Mouse (Mus musculus) ovary, adult 18-20 months (tissue): Measurements from ENCODE around the gene Rimbp3.
"Not testable (repeated sequence)": the region's sequence is repeated elsewhere in the genome, so short reads cannot be mapped to it uniquely, and the experiment has no call there.

Experiments used
- DNase-seq: peaks from one replicate; pipeline ENCODE4 v3.0.0; 2022; ENCODE audit warnings: low spot score, mixed read lengths

The Rimbp3 gene

GRCm38 (mm10) chr16:17220127-17220733 is 11.8 kb downstream of the Rimbp3 start:
- peak; percentile 4 for DNase-seq

GRCm38 (mm10) chr16:17222197-17222596 is 13.8 kb downstream of the Rimbp3 start:
- DNase-seq = peak; percentile 83

- DNase-seq = no peak
Observed at GRCm38 (mm10) chr16:17225584-17225983, 17.2 kb downstream of the Rimbp3 start.

- DNase-seq = no peak
Observed at GRCm38 (mm10) chr16:17226496-17226895, 18.1 kb downstream of the Rimbp3 start.

GRCm38 (mm10) chr16:17231523-17231922 is 23.1 kb downstream of the Rimbp3 start:
- not testable (repeated sequence) for DNase-seq

GRCm38 (mm10) chr16:17232794-17233701 is 24.6 kb downstream of the Rimbp3 start, which contains the start of gene Hic2:
TSS of gene Hic2 (plus strand) at chr16:17233572.
- peak; percentile 95 for DNase-seq

- DNase-seq = no peak
Observed at GRCm38 (mm10) chr16:17233702-17234498, 25.5 kb downstream of the Rimbp3 start.

GRCm38 (mm10) chr16:17234499-17234895 is 26.1 kb downstream of the Rimbp3 start:
- DNase-seq = no peak

GRCm38 (mm10) chr16:17234916-17235665 is 26.7 kb downstream of the Rimbp3 start:
- DNase-seq = no peak

- DNase-seq = no peak
Observed at GRCm38 (mm10) chr16:17237634-17238033, 29.2 kb downstream of the Rimbp3 start.

- no peak for DNase-seq
Observed at GRCm38 (mm10) chr16:17239409-17239808, 31.0 kb downstream of the Rimbp3 start.

GRCm38 (mm10) chr16:17243731-17244130 is 35.3 kb downstream of the Rimbp3 start:
- no peak for DNase-seq

GRCm38 (mm10) chr16:17244996-17245395 is 36.6 kb downstream of the Rimbp3 start:
- no peak for DNase-seq

GRCm38 (mm10) chr16:17247727-17248126 is 39.3 kb downstream of the Rimbp3 start:
- no peak for DNase-seq

- DNase-seq = no peak
Observed at GRCm38 (mm10) chr16:17249135-17249534, 40.7 kb downstream of the Rimbp3 start.

- peak; percentile 41 for DNase-seq
Observed at GRCm38 (mm10) chr16:17251539-17251938, 43.1 kb downstream of the Rimbp3 start.

GRCm38 (mm10) chr16:17252086-17252726 is 43.8 kb downstream of the Rimbp3 start:
- no peak for DNase-seq

- no peak for DNase-seq
Observed at GRCm38 (mm10) chr16:17252841-17253240, 44.4 kb downstream of the Rimbp3 start.

GRCm38 (mm10) chr16:17254005-17254597 is 45.7 kb downstream of the Rimbp3 start:
- DNase-seq = no peak

- no peak for DNase-seq
Observed at GRCm38 (mm10) chr16:17255270-17255669, 46.9 kb downstream of the Rimbp3 start.

- no peak for DNase-seq
Observed at GRCm38 (mm10) chr16:17257359-17257821, 49.0 kb downstream of the Rimbp3 start.
